Mouse (Mus musculus) liver, adult 2 months (tissue): ENCODE results near the gene Tesc.

Experiments
- CTCF ChIP-seq: fragments of 200-500 bp; IDR thresholded peaks from 2 replicates; pipeline ENCODE4 v1.5.1; 2011; ENCODE audit warnings: low read depth, low read length, control low read depth
- POLR2A ChIP-seq: fragments of 200-500 bp; IDR thresholded peaks from 2 replicates; pipeline ENCODE4 v1.6.1; 2011; ENCODE audit warnings: low read length, control low read depth; ENCODE audit not compliant: insufficient read depth; ENCODE audit errors: extremely low read depth

DNA sequence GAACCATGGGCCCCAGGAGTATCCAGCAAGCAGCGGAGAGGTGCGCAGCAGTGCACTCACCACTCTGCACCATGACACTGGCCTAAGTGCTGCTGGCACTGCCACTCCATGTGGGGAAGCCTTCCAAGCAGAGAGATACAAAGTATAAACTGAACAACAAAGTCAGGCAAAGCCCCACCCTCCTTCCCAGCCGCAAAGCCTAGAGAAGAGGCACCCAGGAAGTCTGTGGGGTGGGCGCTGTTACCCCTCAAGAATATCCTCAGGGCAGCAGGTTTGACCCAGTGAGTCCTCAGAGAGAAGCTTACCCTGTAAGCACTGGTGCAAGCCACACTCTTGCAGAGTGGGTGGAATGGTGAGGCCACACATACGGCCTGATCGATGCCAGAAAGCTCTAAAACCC, 62.6 kb downstream of the Tesc start:
- TF ChIP-seq POLR2A (no peak), CTCF (no peak)
